Mouse (Mus musculus): Measurements from ENCODE around the gene Wdr73. TPM values are rescaled to one million over a fixed set of nuclear protein-coding genes. Genes with fewer than 3 reads are reported as not detected.
A peak's percentile ranks its signal among the peaks of the same experiment; 100 is the strongest.

The Wdr73 gene
- polyA plus RNA-seq, 1 experiment: 13.1 TPM

- Histone ChIP-seq H3K4me1 (peaks cover 45% of the 10 kb centered on the region), H3K36me3 (replicated peaks; ENCODE audit: low read length) (peaks cover 87% of the 10 kb centered on the region), H3K4me3 (replicated peaks) (no peak overlapping the region), H3K27me3 (replicated peaks) (no peaks in the 10 kb centered on the region), H3K9me3 (no peaks in the 10 kb centered on the region)
- TF ChIP-seq GATA1 (IDR thresholded peaks at IDR 0.05; ENCODE audit: borderline replicate concordance, low read length): no peak
- no peak for TF ChIP-seq FLI1 (IDR thresholded peaks at IDR 0.05; ENCODE audit: low read length)
Measured at GRCm38 (mm10) chr7:80919647-80920008, 18.6 kb upstream of the Wdr73 start.

GRCm38 (mm10) chr7:80918982-80919646 lies 18.0 kb upstream of the Wdr73 start:
- Histone ChIP-seq H3K4me1 (peaks cover 43% of the 10 kb centered on the region), H3K27me3 (replicated peaks) (no peaks in the 10 kb centered on the region), H3K36me3 (replicated peaks; ENCODE audit: low read length) (peaks cover 87% of the 10 kb centered on the region), H3K9me3 (no peaks in the 10 kb centered on the region), H3K4me3 (replicated peaks) (peak overlapping the region; percentile 85)
- TF ChIP-seq FLI1 (IDR thresholded peaks at IDR 0.05; ENCODE audit: low read length) (no peak), GATA1 (IDR thresholded peaks at IDR 0.05; ENCODE audit: borderline replicate concordance, low read length) (no peak)

GRCm38 (mm10) chr7:80917916-80918465 lies 16.9 kb upstream of the Wdr73 start:
- TF ChIP-seq FLI1 (IDR thresholded peaks at IDR 0.05; ENCODE audit: low read length): no peak
- TF ChIP-seq GATA1 (IDR thresholded peaks at IDR 0.05; ENCODE audit: borderline replicate concordance, low read length): no peak
- peaks cover 88% of the 10 kb centered on the region for H3K36me3 ChIP-seq (replicated peaks; ENCODE audit: low read length)
- no peaks in the 10 kb centered on the region for H3K27me3 ChIP-seq (replicated peaks)
- H3K4me1 ChIP-seq: peaks cover 40% of the 10 kb centered on the region
- no peak overlapping the region for H3K4me3 ChIP-seq (replicated peaks)
- H3K9me3 ChIP-seq: no peaks in the 10 kb centered on the region

- TF ChIP-seq GATA1 (IDR thresholded peaks at IDR 0.05; ENCODE audit: borderline replicate concordance, low read length) (no peak), FLI1 (IDR thresholded peaks at IDR 0.05; ENCODE audit: low read length) (no peak)
- peaks cover 82% of the 10 kb centered on the region for H3K36me3 ChIP-seq (replicated peaks; ENCODE audit: low read length)
Measured at GRCm38 (mm10) chr7:80912496-80912895, 11.4 kb upstream of the Wdr73 start.

GRCm38 (mm10) chr7:80911053-80911452 lies 10.0 kb upstream of the Wdr73 start:
- Histone ChIP-seq H3K27me3 (replicated peaks) (no peaks in the 10 kb centered on the region), H3K36me3 (replicated peaks; ENCODE audit: low read length) (peaks cover 82% of the 10 kb centered on the region), H3K4me1 (peaks cover 20% of the 10 kb centered on the region), H3K9me3 (no peaks in the 10 kb centered on the region), H3K4me3 (replicated peaks) (no peak overlapping the region)
- no peak for TF ChIP-seq GATA1 (IDR thresholded peaks at IDR 0.05; ENCODE audit: borderline replicate concordance, low read length)
- TF ChIP-seq FLI1 (IDR thresholded peaks at IDR 0.05; ENCODE audit: low read length): no peak

More at GRCm38 (mm10) chr7:80912496-80912895, 11.4 kb upstream of the Wdr73 start:
- H3K9me3 ChIP-seq: no peaks in the 10 kb centered on the region
- no peaks in the 10 kb centered on the region for H3K27me3 ChIP-seq (replicated peaks)
- H3K4me1 ChIP-seq: peaks cover 18% of the 10 kb centered on the region
- no peak overlapping the region for H3K4me3 ChIP-seq (replicated peaks)

- no peaks in the 10 kb centered on the region for H3K9me3 ChIP-seq
- H3K36me3 ChIP-seq (replicated peaks; ENCODE audit: low read length): peaks cover 52% of the 10 kb centered on the region
- TF ChIP-seq GATA1 (IDR thresholded peaks at IDR 0.05; ENCODE audit: borderline replicate concordance, low read length) (no peak), FLI1 (IDR thresholded peaks at IDR 0.05; ENCODE audit: low read length) (no peak)
- peak within 1 kb of the TSS; percentile 89 for H3K4me3 ChIP-seq (replicated peaks)
- H3K27me3 ChIP-seq (replicated peaks): no peaks in the 10 kb centered on the region
- peaks cover 53% of the 10 kb centered on the region for H3K4me1 ChIP-seq
Measured at GRCm38 (mm10) chr7:80904921-80905515, 3.9 kb upstream of the Wdr73 start, which contains the start of gene Nmb. TSS of gene Nmb (minus strand) at chr7:80905076.

GRCm38 (mm10) chr7:80903625-80904422 lies 2.8 kb upstream of the Wdr73 start:
- Histone ChIP-seq H3K9me3 (no peaks in the 10 kb centered on the region), H3K4me3 (replicated peaks) (peak overlapping the region; percentile 89), H3K27me3 (replicated peaks) (no peaks in the 10 kb centered on the region), H3K4me1 (peaks cover 59% of the 10 kb centered on the region), H3K36me3 (replicated peaks; ENCODE audit: low read length) (peaks cover 51% of the 10 kb centered on the region)
- TF ChIP-seq FLI1 (IDR thresholded peaks at IDR 0.05; ENCODE audit: low read length): no peak
- no peak for TF ChIP-seq GATA1 (IDR thresholded peaks at IDR 0.05; ENCODE audit: borderline replicate concordance, low read length)

- Histone ChIP-seq H3K27me3 (replicated peaks) (no peaks in the 10 kb centered on the region), H3K9me3 (no peaks in the 10 kb centered on the region), H3K4me3 (replicated peaks) (peak overlapping the region; percentile 96), H3K36me3 (replicated peaks; ENCODE audit: low read length) (peaks cover 56% of the 10 kb centered on the region), H3K4me1 (peaks cover 71% of the 10 kb centered on the region)
- TF ChIP-seq GATA1 (IDR thresholded peaks at IDR 0.05; ENCODE audit: borderline replicate concordance, low read length) (no peak), FLI1 (IDR thresholded peaks at IDR 0.05; ENCODE audit: low read length) (no peak)
Measured at GRCm38 (mm10) chr7:80901541-80902274, 639 bp upstream of the Wdr73 start.

GRCm38 (mm10) chr7:80897721-80898120 lies 3.3 kb downstream of the Wdr73 start:
- no peak for TF ChIP-seq FLI1 (IDR thresholded peaks at IDR 0.05; ENCODE audit: low read length)
- no peak for TF ChIP-seq GATA1 (IDR thresholded peaks at IDR 0.05; ENCODE audit: borderline replicate concordance, low read length)
- Histone ChIP-seq H3K36me3 (replicated peaks; ENCODE audit: low read length) (peaks cover 67% of the 10 kb centered on the region), H3K9me3 (no peaks in the 10 kb centered on the region), H3K27me3 (replicated peaks) (no peaks in the 10 kb centered on the region), H3K4me1 (peaks cover 66% of the 10 kb centered on the region), H3K4me3 (replicated peaks) (no peak overlapping the region)
